Mouse (Mus musculus) MEL (cell line): ENCODE measurements around the gene Calb2. TPM values are rescaled to one million over a fixed set of nuclear protein-coding genes. Genes with fewer than 3 reads are reported as not detected.

ENCODE experiments used
- DNase-seq: peaks from one replicate; pipeline ENCODE4 v3.0.0; 2011; ENCODE audit warnings: low read depth, low spot score
- H3K27ac ChIP-seq: 2 replicates; pipeline ENCODE4 v1.5.1; 2012; ENCODE audit warnings: low read depth, mild to moderate bottlenecking, control low read depth, low read length, moderate library complexity; ENCODE audit not compliant: control insufficient read depth
- H3K27me3 ChIP-seq, 2 experiments: fragments of 150-350 bp in 1 of 2; sonication (generic) in 1 of 2; 2 replicates each; pipeline ENCODE4 v1.6.1; 2012; ENCODE audit warnings: low read length in 2 of 2, mild to moderate bottlenecking in 2 of 2, improper control_type of control experiment in 1 of 2, moderate library complexity in 1 of 2; ENCODE audit not compliant: insufficient read depth in 2 of 2, control insufficient read depth in 1 of 2
- H3K36me3 ChIP-seq, 2 experiments: 2 replicates each; pipeline ENCODE4 v1.6.1; 2012 to 2014; ENCODE audit warnings: low read length in 2 of 2, improper control_type of control experiment in 1 of 2, inconsistent platforms in 1 of 2, mild to moderate bottlenecking in 1 of 2; ENCODE audit not compliant: insufficient read depth in 2 of 2, control insufficient read depth in 1 of 2
- H3K4me1 ChIP-seq, 2 experiments: fragments of 150-350 bp in 1 of 2; sonication (generic) in 1 of 2; 2 replicates each; pipeline ENCODE4 v1.6.1; 2012; ENCODE audit warnings: low read length in 2 of 2, improper control_type of control experiment in 1 of 2, mild to moderate bottlenecking in 1 of 2; ENCODE audit not compliant: insufficient read depth in 2 of 2, control insufficient read depth in 1 of 2
- H3K4me3 ChIP-seq, 2 experiments: fragments of 150-350 bp in 1 of 2; sonication (generic) in 1 of 2; 2 replicates each; pipeline ENCODE4 v1.5.1; 2012; ENCODE audit warnings: low read depth in 2 of 2, low read length in 2 of 2, mild to moderate bottlenecking in 2 of 2, moderate library complexity in 2 of 2, control low read depth in 1 of 2, improper control_type of control experiment in 1 of 2; ENCODE audit not compliant: control insufficient read depth in 1 of 2, insufficient read depth in 1 of 2
- H3K79me2 ChIP-seq: 2 replicates; pipeline ENCODE4 v1.6.1; 2012; ENCODE audit warnings: mild to moderate bottlenecking, low read length, moderate library complexity; ENCODE audit not compliant: control insufficient read depth, poor library complexity, insufficient read depth
- H3K9ac ChIP-seq: 2 replicates; pipeline ENCODE4 v1.6.1; 2012; ENCODE audit warnings: low read depth, mild to moderate bottlenecking, control low read depth, low read length, moderate library complexity; ENCODE audit not compliant: control insufficient read depth, poor library complexity, severe bottlenecking
- H3K9me3 ChIP-seq: fragments of 150-350 bp; sonication (generic); replicated peaks from 2 replicates; pipeline ENCODE4 v1.6.1; 2012; ENCODE audit warnings: mild to moderate bottlenecking, low read length, improper control_type of control experiment, moderate library complexity; ENCODE audit not compliant: insufficient read depth
- BHLHE40 ChIP-seq: IDR thresholded peaks from 2 replicates; pipeline ENCODE4 v1.6.1; 2012; ENCODE audit warnings: low read depth, mild to moderate bottlenecking, inconsistent platforms, low read length, improper control_type of control experiment, borderline replicate concordance
- CHD2 ChIP-seq: IDR thresholded peaks from 2 replicates; pipeline ENCODE4 v1.6.1; 2011; ENCODE audit warnings: low read length, improper control_type of control experiment
- E2F4 ChIP-seq: IDR thresholded peaks from 2 replicates; pipeline ENCODE4 v1.6.1; 2011; ENCODE audit warnings: low read depth, low read length, improper control_type of control experiment, borderline replicate concordance
- EP300 ChIP-seq, 2 experiments: IDR thresholded peaks; 2 replicates each; pipeline ENCODE4 v1.6.1; 2011; ENCODE audit warnings: improper control_type of control experiment in 2 of 2, low read length in 2 of 2, low read depth in 1 of 2, mild to moderate bottlenecking in 1 of 2
- GATA1 ChIP-seq: IDR thresholded peaks from 2 replicates; pipeline ENCODE4 v1.6.1; 2011; ENCODE audit warnings: low read depth, low read length, improper control_type of control experiment
- HCFC1 ChIP-seq: IDR thresholded peaks from 2 replicates; pipeline ENCODE4 v1.6.1; 2012; ENCODE audit warnings: low read depth, mild to moderate bottlenecking, inconsistent platforms, low read length, improper control_type of control experiment, moderate library complexity
- MXI1 ChIP-seq: IDR thresholded peaks from 2 replicates; pipeline ENCODE4 v1.6.1; 2011; ENCODE audit warnings: mild to moderate bottlenecking, low read depth, low read length, improper control_type of control experiment
- NRF1 ChIP-seq: IDR thresholded peaks from 2 replicates; pipeline ENCODE4 v1.6.1; 2014; ENCODE audit warnings: low read depth, mild to moderate bottlenecking, inconsistent platforms, low read length, improper control_type of control experiment, moderate library complexity; ENCODE audit not compliant: poor library complexity, insufficient read depth, severe bottlenecking
- POLR2A ChIP-seq, 2 experiments: IDR thresholded peaks; 2 replicates each; pipeline ENCODE4 v1.6.1; 2011 to 2012; ENCODE audit warnings: low read length in 2 of 2, mild to moderate bottlenecking in 2 of 2, control low read depth in 1 of 2, improper control_type of control experiment in 1 of 2, low read depth in 1 of 2, moderate library complexity in 1 of 2; ENCODE audit not compliant: control insufficient read depth in 1 of 2, insufficient read depth in 1 of 2, poor library complexity in 1 of 2
- SIN3A ChIP-seq: IDR thresholded peaks from 2 replicates; pipeline ENCODE4 v1.6.1; 2012; ENCODE audit warnings: low read length, improper control_type of control experiment, inconsistent platforms
- SMC3 ChIP-seq: IDR thresholded peaks from 2 replicates; pipeline ENCODE4 v1.6.1; 2011; ENCODE audit warnings: low read depth, low read length, improper control_type of control experiment
- TCF12 ChIP-seq: IDR thresholded peaks from 2 replicates; pipeline ENCODE4 v1.6.1; 2014; ENCODE audit warnings: low read depth, mild to moderate bottlenecking, inconsistent platforms, low read length, improper control_type of control experiment, moderate library complexity
- UBTF ChIP-seq: IDR thresholded peaks from 2 replicates; pipeline ENCODE4 v1.6.1; 2012; ENCODE audit warnings: low read depth, mild to moderate bottlenecking, inconsistent platforms, low read length, improper control_type of control experiment, moderate library complexity, borderline replicate concordance; ENCODE audit not compliant: insufficient read depth
- USF2 ChIP-seq, 2 experiments: IDR thresholded peaks; 2 replicates each; pipeline ENCODE4 v1.6.1; 2011 to 2012; ENCODE audit warnings: improper control_type of control experiment in 2 of 2, low read length in 2 of 2, borderline replicate concordance in 1 of 2, inconsistent platforms in 1 of 2, low read depth in 1 of 2, mild to moderate bottlenecking in 1 of 2; ENCODE audit not compliant: insufficient read depth in 1 of 2
- ZC3H11A ChIP-seq: IDR thresholded peaks from 2 replicates; pipeline ENCODE4 v1.6.1; 2012; ENCODE audit warnings: low read depth, mild to moderate bottlenecking, inconsistent platforms, low read length, improper control_type of control experiment
- ZMIZ1 ChIP-seq: IDR thresholded peaks from 2 replicates; pipeline ENCODE4 v1.6.1; 2012; ENCODE audit warnings: low read depth, mild to moderate bottlenecking, inconsistent platforms, low read length, improper control_type of control experiment, moderate library complexity
- ZNF384 ChIP-seq: IDR thresholded peaks from 2 replicates; pipeline ENCODE4 v1.6.1; 2012; ENCODE audit warnings: low read depth, mild to moderate bottlenecking, inconsistent platforms, low read length, improper control_type of control experiment
- polyA plus RNA-seq, 2 experiments: library from polyadenylated mRNA; stranded (reverse) in 1 of 2; unstranded in 1 of 2; fragments of >175 nt in 1 of 2; fragments of >200 nt in 1 of 2; gene quantifications; 2 replicates each; pipeline versions ENCODE4 v1.2.1 to v1.2.4; 2012; ENCODE audit warnings: low replicate concordance in 2 of 2, low read depth in 1 of 2; ENCODE audit not compliant: insufficient read length in 2 of 2, insufficient read depth in 1 of 2, missing spikeins in 1 of 2
- total RNA-seq: library from RNA; depleted of rRNA; stranded (reverse); fragments of 300-350 nt; gene quantifications from 2 replicates; pipeline ENCODE4 v1.2.3, GENCODE M21; 2012

The Calb2 gene
- total and polyA plus RNA-seq, 3 experiments = 0.12 to 0.82 TPM; not detected in 1

- Histone ChIP-seq H3K9me3 (no peaks in the 10 kb centered on the region), H3K27me3 (no peaks in the 10 kb centered on the region), H3K9ac (no peak overlapping the region), H3K4me1 (no peaks in the 10 kb centered on the region), H3K4me3 (no peak overlapping the region), H3K27ac (no peak overlapping the region), H3K79me2 (no peaks in the 10 kb centered on the region), H3K36me3 (no peaks in the 10 kb centered on the region)
- no peak for DNase-seq
- TF ChIP-seq USF2 (IDR thresholded peaks at IDR 0.05; ENCODE audit: borderline replicate concordance in 1 of 2, insufficient read depth in 1 of 2, low read depth in 1 of 2, low read length in 2 of 2) (no peak), UBTF (no peak), GATA1 (no peak), SMC3 (no peak), ZC3H11A (no peak), POLR2A (IDR thresholded peaks at IDR 0.05; ENCODE audit: control insufficient read depth in 1 of 2, insufficient read depth in 1 of 2, low read depth in 1 of 2, low read length in 2 of 2, poor library complexity in 1 of 2) (no peak), NRF1 (no peak)
- TF ChIP-seq, all 39 proteins: peak for 0
Observed at GRCm38 (mm10) chr8:110183748-110184147, 15.7 kb upstream of the Calb2 start.

- no peaks in the 10 kb centered on the region for H3K4me1 ChIP-seq
- no peak for TF ChIP-seq HCFC1
- no peak for TF ChIP-seq E2F4
- no peak for TF ChIP-seq ZMIZ1
- TF ChIP-seq EP300 (IDR thresholded peaks at IDR 0.05; ENCODE audit: low read depth in 1 of 2, low read length in 2 of 2) = no peak
- no peak for TF ChIP-seq TCF12
- no peak for TF ChIP-seq ZNF384
- no peak for TF ChIP-seq MXI1
- TF ChIP-seq GATA1 = no peak
- TF ChIP-seq BHLHE40 = no peak
- no peak for TF ChIP-seq SMC3
- no peak for TF ChIP-seq SIN3A
- TF ChIP-seq CHD2 = no peak
- DNase-seq = no peak
- no peak overlapping the region for H3K9ac ChIP-seq
- H3K79me2 ChIP-seq = no peaks in the 10 kb centered on the region
- no peak overlapping the region for H3K4me3 ChIP-seq
- no peaks in the 10 kb centered on the region for H3K9me3 ChIP-seq
- no peaks in the 10 kb centered on the region for H3K36me3 ChIP-seq
- H3K27me3 ChIP-seq = no peaks in the 10 kb centered on the region
- H3K27ac ChIP-seq = no peak overlapping the region
Observed at GRCm38 (mm10) chr8:110182735-110183367, 14.8 kb upstream of the Calb2 start.
